Mouse (Mus musculus): ENCODE results near the gene Trpm3. TPM values are rescaled to one million over a fixed set of nuclear protein-coding genes. Genes with fewer than 3 reads are reported as not detected.

Trpm3 gene
- polyA plus RNA-seq, 1 experiment from 2014 or later = 0.91 TPM

DNA sequence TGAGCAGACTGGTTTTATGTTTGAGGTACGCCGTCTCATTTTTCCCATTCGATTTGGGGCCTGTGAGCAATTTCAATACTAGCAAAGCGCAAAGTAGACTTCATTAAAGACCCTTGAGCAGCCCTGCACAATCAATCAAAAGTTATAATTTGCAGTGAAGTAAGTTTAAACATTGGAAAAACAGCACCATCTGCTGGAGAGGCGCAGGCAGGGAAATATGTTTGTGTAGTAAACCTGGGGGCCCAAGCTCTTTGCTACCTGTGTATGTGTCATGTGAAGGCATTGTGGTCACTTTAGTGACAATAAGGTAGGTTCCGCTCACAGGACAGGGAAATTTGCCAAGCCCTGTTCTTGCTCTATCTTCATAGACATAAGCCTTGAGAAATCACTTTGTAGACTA lies 492.5 kb downstream of the Trpm3 start:
- Histone ChIP-seq H3K4me1 (ENCODE audit: control insufficient read depth, insufficient read depth, low read length) (no peaks in the 10 kb centered on the region), H3K9ac (ENCODE audit: low read length) (no peak overlapping the region), H3K9me3 (replicated peaks; ENCODE audit: control insufficient read depth, low read length) (no peaks in the 10 kb centered on the region), H3K4me2 (ENCODE audit: low read depth, low read length) (no peak overlapping the region), H3K27ac (ENCODE audit: low read length) (no peak overlapping the region), H3K36me3 (ENCODE audit: control insufficient read depth, insufficient read depth) (no peaks in the 10 kb centered on the region), H3K27me3 (ENCODE audit: control insufficient read depth, insufficient read depth, low read length) (no peaks in the 10 kb centered on the region), H3K4me3 (ENCODE audit: low read length) (no peak overlapping the region)
- no peak for ATAC-seq (replicated peaks; ENCODE audit: extremely low read depth, insufficient read depth, low FRiP score)
- WGBS = 68% methylated on average over 6 of the region's 6 CpGs

DNA sequence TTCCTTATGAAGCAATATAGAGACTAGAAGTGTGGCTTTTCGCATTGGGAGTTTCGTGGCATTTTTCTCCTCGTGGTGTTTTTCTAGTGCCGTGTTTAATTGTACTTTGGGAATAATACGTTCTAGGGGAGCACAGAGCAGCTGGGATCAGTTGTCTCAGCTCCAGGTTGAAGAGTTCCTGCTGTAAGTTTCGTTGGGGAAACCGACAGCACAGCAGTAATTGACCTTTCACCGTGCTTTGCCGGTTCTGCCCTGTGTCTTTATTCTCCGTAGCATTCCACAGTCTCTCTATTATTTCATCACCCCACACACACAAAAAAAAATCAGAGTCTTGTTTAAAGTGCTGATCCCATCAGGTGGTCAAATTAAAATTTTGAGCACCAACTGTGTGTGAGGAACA lies 496.8 kb downstream of the Trpm3 start:
- Histone ChIP-seq H3K27ac (ENCODE audit: low read length) (no peak overlapping the region), H3K27me3 (ENCODE audit: control insufficient read depth, insufficient read depth, low read length) (no peaks in the 10 kb centered on the region), H3K4me2 (ENCODE audit: low read depth, low read length) (no peak overlapping the region), H3K9me3 (replicated peaks; ENCODE audit: control insufficient read depth, low read length) (no peaks in the 10 kb centered on the region), H3K4me1 (ENCODE audit: control insufficient read depth, insufficient read depth, low read length) (peaks cover 2% of the 10 kb centered on the region; the same call in 1 of the 2 replicates), H3K36me3 (ENCODE audit: control insufficient read depth, insufficient read depth) (no peaks in the 10 kb centered on the region), H3K4me3 (ENCODE audit: low read length) (no peak overlapping the region), H3K9ac (ENCODE audit: low read length) (no peak overlapping the region)
- WGBS = 57% methylated on average over 10 of the region's 10 CpGs
- ATAC-seq (replicated peaks; ENCODE audit: extremely low read depth, insufficient read depth, low FRiP score) = no peak

DNA sequence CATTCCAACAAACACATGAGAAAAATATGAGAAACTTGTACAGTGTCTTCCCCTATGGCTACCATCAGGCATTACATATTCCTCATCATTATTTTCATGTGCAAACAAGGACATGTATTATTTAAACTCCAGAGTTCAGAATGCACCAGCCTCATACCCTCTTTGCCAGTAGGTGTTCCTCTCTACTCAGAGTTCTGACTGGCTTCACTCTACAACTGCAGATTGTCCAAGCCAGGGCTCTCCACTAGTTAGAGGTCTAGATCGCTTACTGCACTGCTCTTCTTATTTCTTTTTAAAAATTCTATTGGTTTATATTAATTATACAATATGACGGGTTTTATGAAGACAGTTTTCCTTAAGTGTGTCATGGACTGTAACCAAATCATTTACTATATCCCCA lies 498.9 kb downstream of the Trpm3 start:
- peaks cover 2% of the 10 kb centered on the region; the same call in 1 of the 2 replicates for H3K4me1 ChIP-seq (ENCODE audit: control insufficient read depth, insufficient read depth, low read length)
- 84% methylated on average over 2 of the region's 2 CpGs for WGBS
- no peak overlapping the region for H3K27ac ChIP-seq (ENCODE audit: low read length)
- no peaks in the 10 kb centered on the region for H3K9me3 ChIP-seq (replicated peaks; ENCODE audit: control insufficient read depth, low read length)
- H3K9ac ChIP-seq (ENCODE audit: low read length) = no peak overlapping the region
- H3K27me3 ChIP-seq (ENCODE audit: control insufficient read depth, insufficient read depth, low read length) = no peaks in the 10 kb centered on the region
- ATAC-seq (replicated peaks; ENCODE audit: extremely low read depth, insufficient read depth, low FRiP score) = no peak
- H3K36me3 ChIP-seq (ENCODE audit: control insufficient read depth, insufficient read depth) = no peaks in the 10 kb centered on the region
- no peak overlapping the region for H3K4me3 ChIP-seq (ENCODE audit: low read length)
- H3K4me2 ChIP-seq (ENCODE audit: low read depth, low read length) = no peak overlapping the region

DNA sequence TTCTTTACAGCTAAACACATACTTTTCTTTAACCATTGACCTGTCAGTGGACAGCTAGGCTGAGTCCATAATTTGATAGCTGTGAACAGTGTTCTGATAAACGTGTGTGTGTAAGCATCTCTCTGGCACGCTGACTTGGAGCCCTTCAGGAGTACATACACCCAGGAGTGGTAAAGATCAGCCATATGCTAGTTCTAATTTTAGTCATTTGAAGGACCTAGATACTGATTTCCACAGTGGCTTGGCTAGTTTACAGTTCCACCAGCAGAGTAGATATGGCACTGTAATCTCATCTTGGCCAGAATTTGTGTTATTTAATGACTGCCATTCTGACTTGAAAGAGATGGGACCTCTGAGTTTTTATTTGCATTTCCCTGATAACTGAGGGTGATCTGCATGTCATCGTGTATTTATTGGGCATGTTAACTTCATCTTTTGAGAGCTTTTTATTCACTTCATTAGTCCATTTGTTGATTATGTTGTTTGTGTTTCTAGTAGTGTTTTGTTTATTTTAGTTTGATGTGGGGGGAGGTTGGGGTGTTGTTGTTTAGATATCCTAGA lies 499.6 kb downstream of the Trpm3 start:
- Histone ChIP-seq H3K4me2 (ENCODE audit: low read depth, low read length) (no peak overlapping the region), H3K9me3 (replicated peaks; ENCODE audit: control insufficient read depth, low read length) (no peaks in the 10 kb centered on the region), H3K9ac (ENCODE audit: low read length) (no peak overlapping the region), H3K36me3 (ENCODE audit: control insufficient read depth, insufficient read depth) (no peaks in the 10 kb centered on the region), H3K4me3 (ENCODE audit: low read length) (no peak overlapping the region), H3K27ac (ENCODE audit: low read length) (no peak overlapping the region), H3K4me1 (ENCODE audit: control insufficient read depth, insufficient read depth, low read length) (peaks cover 2% of the 10 kb centered on the region; the same call in 1 of the 2 replicates), H3K27me3 (ENCODE audit: control insufficient read depth, insufficient read depth, low read length) (no peaks in the 10 kb centered on the region)
- no peak for ATAC-seq (replicated peaks; ENCODE audit: extremely low read depth, insufficient read depth, low FRiP score)
- 32% methylated on average over 3 of the region's 3 CpGs for WGBS

DNA sequence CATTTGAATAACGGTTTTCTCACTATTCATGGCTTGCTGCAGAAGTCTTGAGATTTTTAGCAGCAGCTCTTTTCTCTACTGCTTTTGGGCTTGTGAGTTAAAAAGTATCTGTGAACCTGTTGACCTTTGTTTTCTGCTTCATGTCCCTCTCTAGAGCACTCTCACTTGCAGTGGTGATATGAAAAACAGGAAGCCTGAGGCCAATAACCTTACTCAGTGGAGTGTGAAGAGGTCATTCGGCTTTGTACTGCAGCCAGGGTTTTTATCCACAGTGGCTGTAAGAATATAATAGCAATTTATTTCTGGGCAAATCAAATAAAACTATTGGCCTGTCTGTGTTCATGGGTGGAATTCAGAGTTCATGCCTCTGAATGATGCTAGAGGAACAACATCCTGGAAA lies 503.3 kb downstream of the Trpm3 start:
- no peak overlapping the region for H3K27ac ChIP-seq (ENCODE audit: low read length)
- no peaks in the 10 kb centered on the region for H3K9me3 ChIP-seq (replicated peaks; ENCODE audit: control insufficient read depth, low read length)
- ATAC-seq (replicated peaks; ENCODE audit: extremely low read depth, insufficient read depth, low FRiP score) = no peak
- no peaks in the 10 kb centered on the region for H3K36me3 ChIP-seq (ENCODE audit: control insufficient read depth, insufficient read depth)
- H3K4me2 ChIP-seq (ENCODE audit: low read depth, low read length) = no peak overlapping the region
- H3K4me1 ChIP-seq (ENCODE audit: control insufficient read depth, insufficient read depth, low read length) = peaks cover 2% of the 10 kb centered on the region; the same call in 1 of the 2 replicates
- H3K4me3 ChIP-seq (ENCODE audit: low read length) = no peak overlapping the region
- H3K27me3 ChIP-seq (ENCODE audit: control insufficient read depth, insufficient read depth, low read length) = no peaks in the 10 kb centered on the region
- 67% methylated on average over 2 of the region's 2 CpGs for WGBS
- no peak overlapping the region for H3K9ac ChIP-seq (ENCODE audit: low read length)

DNA sequence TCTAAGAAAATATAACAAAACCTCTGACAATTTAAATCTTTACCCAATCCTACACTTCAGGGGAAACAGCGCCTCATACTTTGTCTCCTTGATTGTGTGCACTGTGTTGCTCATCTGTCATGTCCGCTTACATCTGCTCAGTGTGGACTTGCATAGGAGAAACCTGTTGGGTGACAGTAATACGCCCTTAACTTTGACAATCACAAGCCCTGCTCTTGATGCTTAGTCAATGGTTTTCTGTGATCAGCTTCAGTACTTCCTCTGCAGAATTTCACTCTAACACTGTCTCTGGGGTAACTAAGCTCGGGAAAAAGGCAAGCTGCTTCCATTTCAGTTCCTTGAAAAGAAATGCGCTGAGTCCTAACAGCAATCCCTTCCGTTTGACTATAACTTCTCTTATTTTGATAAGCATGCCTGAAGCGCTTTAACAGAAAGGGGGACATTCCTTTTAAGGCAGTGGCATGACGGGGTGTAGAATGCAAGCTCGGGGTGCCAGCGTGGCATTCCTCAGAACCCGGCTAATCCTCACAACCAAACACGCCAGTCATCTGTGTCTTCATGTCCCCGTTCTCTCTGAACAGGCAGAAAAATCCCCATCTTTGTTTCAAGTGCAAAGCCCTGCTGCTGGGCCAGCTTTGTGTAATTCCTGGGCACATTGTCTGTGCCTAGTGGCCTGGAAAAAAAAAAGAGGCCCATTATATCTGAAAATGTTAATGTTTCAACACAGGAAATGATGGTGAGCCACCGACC lies 517.8 kb downstream of the Trpm3 start:
- no peaks in the 10 kb centered on the region for H3K9me3 ChIP-seq (replicated peaks; ENCODE audit: control insufficient read depth, low read length)
- 62% methylated on average over 14 of the region's 14 CpGs for WGBS
- no peak overlapping the region for H3K9ac ChIP-seq (ENCODE audit: low read length)
- no peak overlapping the region for H3K4me2 ChIP-seq (ENCODE audit: low read depth, low read length)
- H3K27ac ChIP-seq (ENCODE audit: low read length) = no peak overlapping the region
- no peak for ATAC-seq (replicated peaks; ENCODE audit: extremely low read depth, insufficient read depth, low FRiP score)
- no peaks in the 10 kb centered on the region for H3K27me3 ChIP-seq (ENCODE audit: control insufficient read depth, insufficient read depth, low read length)
- H3K4me3 ChIP-seq (ENCODE audit: low read length) = no peak overlapping the region
- H3K4me1 ChIP-seq (ENCODE audit: control insufficient read depth, insufficient read depth, low read length) = no peaks in the 10 kb centered on the region; the same call in 1 of the 2 replicates
- no peaks in the 10 kb centered on the region for H3K36me3 ChIP-seq (ENCODE audit: control insufficient read depth, insufficient read depth)

DNA sequence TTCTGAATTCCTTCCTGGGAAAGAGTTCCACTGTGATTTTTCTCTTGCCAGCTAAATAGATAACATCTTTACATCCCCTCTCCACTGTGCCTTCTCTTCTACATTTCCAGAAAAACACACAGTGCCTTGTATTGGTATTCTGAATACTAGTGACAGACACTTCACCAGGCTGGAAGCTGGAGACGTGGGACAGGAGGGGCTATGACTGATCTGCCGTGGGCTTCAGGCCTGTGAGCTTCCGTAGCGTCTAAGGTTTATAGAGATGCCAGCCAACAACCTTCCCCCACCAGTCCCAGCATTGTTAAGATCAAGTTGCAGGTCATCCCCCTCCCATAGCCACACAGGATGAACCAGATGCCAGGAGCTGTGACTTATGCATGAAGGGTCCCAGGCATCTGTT lies 518.4 kb downstream of the Trpm3 start:
- Histone ChIP-seq H3K4me3 (ENCODE audit: low read length) (no peak overlapping the region), H3K27ac (ENCODE audit: low read length) (no peak overlapping the region), H3K9me3 (replicated peaks; ENCODE audit: control insufficient read depth, low read length) (no peaks in the 10 kb centered on the region), H3K27me3 (ENCODE audit: control insufficient read depth, insufficient read depth, low read length) (no peaks in the 10 kb centered on the region), H3K4me2 (ENCODE audit: low read depth, low read length) (no peak overlapping the region), H3K36me3 (ENCODE audit: control insufficient read depth, insufficient read depth) (no peaks in the 10 kb centered on the region), H3K4me1 (ENCODE audit: control insufficient read depth, insufficient read depth, low read length) (no peaks in the 10 kb centered on the region; the same call in 1 of the 2 replicates), H3K9ac (ENCODE audit: low read length) (no peak overlapping the region)
- ATAC-seq (replicated peaks; ENCODE audit: extremely low read depth, insufficient read depth, low FRiP score) = no peak
- 56% methylated on average over 4 of the region's 4 CpGs for WGBS

DNA sequence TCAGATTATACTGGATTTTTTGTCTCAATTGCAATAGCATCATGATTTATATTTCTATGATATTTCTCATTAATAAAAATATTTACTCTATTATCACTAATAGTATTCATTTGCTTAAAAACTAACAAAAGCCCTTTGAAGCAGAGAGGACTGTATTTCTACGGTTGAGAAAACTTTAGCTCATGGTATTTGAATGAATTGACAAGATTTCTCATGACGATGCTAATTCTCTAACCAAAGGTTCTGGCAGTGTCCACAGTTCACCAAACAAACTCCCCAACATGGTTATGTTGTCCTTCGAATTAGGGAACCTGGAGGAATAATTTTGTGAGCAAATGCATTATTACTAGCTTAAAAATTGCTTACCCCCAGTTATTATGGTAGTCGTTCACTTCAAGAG lies 526.6 kb downstream of the Trpm3 start:
- H3K4me1 ChIP-seq (ENCODE audit: control insufficient read depth, insufficient read depth, low read length) = no peaks in the 10 kb centered on the region
- no peaks in the 10 kb centered on the region for H3K36me3 ChIP-seq (ENCODE audit: control insufficient read depth, insufficient read depth)
- no peaks in the 10 kb centered on the region for H3K27me3 ChIP-seq (ENCODE audit: control insufficient read depth, insufficient read depth, low read length)
- no peak overlapping the region for H3K27ac ChIP-seq (ENCODE audit: low read length)
- no peak overlapping the region for H3K9ac ChIP-seq (ENCODE audit: low read length)
- no peak overlapping the region for H3K4me2 ChIP-seq (ENCODE audit: low read depth, low read length)
- no peak overlapping the region for H3K4me3 ChIP-seq (ENCODE audit: low read length)
- no peaks in the 10 kb centered on the region for H3K9me3 ChIP-seq (replicated peaks; ENCODE audit: control insufficient read depth, low read length)
- ATAC-seq (replicated peaks; ENCODE audit: extremely low read depth, insufficient read depth, low FRiP score) = no peak
- WGBS = 77% methylated on average over 4 of the region's 4 CpGs

DNA sequence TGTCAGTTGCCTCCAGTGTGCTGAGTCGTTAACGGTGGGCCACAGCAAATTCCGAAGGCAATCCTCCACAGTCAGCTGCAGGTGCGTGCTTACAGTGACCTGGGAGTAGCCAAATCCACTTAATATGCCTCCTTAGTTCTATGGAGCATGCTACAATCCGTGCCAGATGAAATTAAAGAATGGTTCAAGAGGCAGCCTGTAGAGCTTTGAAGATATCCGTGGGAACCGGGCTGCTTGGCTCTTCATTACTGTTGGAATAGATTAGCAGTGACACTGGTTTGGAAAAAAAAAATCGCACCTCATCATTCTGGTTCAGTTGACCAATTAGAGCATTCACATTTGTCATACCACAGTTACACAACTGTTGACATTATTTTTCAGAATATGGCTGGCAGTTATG lies 531.4 kb downstream of the Trpm3 start:
- 82% methylated on average over 8 of the region's 8 CpGs for WGBS
- H3K4me2 ChIP-seq (ENCODE audit: low read depth, low read length) = no peak overlapping the region
- ATAC-seq (replicated peaks; ENCODE audit: extremely low read depth, insufficient read depth, low FRiP score) = no peak
- H3K4me1 ChIP-seq (ENCODE audit: control insufficient read depth, insufficient read depth, low read length) = no peaks in the 10 kb centered on the region
- no peaks in the 10 kb centered on the region for H3K9me3 ChIP-seq (replicated peaks; ENCODE audit: control insufficient read depth, low read length)
- no peaks in the 10 kb centered on the region for H3K36me3 ChIP-seq (ENCODE audit: control insufficient read depth, insufficient read depth)
- no peak overlapping the region for H3K4me3 ChIP-seq (ENCODE audit: low read length)
- no peak overlapping the region for H3K9ac ChIP-seq (ENCODE audit: low read length)
- H3K27ac ChIP-seq (ENCODE audit: low read length) = no peak overlapping the region
- H3K27me3 ChIP-seq (ENCODE audit: control insufficient read depth, insufficient read depth, low read length) = no peaks in the 10 kb centered on the region
